Mouse (Mus musculus) adrenal gland, postnatal 25 days (tissue): Measurements from ENCODE around the gene Cnn2. TPM values are rescaled to one million over a fixed set of nuclear protein-coding genes. Genes with fewer than 3 reads are reported as not detected.
"Not testable (repeated sequence)": the region's sequence is repeated elsewhere in the genome, so short reads cannot be mapped to it uniquely, and the experiment has no call there.

Source experiments
- DNase-seq: peaks from one replicate; pipeline ENCODE4 v3.0.0; 2021; ENCODE audit warnings: mixed read lengths
- total RNA-seq: library from RNA; stranded (reverse); gene quantifications from 2 replicates; pipeline ENCODE4 v1.2.3, GENCODE M21; 2021

Gene Cnn2
- total RNA-seq, 1 experiment from 2014 or later: 28.3 TPM

DNA sequence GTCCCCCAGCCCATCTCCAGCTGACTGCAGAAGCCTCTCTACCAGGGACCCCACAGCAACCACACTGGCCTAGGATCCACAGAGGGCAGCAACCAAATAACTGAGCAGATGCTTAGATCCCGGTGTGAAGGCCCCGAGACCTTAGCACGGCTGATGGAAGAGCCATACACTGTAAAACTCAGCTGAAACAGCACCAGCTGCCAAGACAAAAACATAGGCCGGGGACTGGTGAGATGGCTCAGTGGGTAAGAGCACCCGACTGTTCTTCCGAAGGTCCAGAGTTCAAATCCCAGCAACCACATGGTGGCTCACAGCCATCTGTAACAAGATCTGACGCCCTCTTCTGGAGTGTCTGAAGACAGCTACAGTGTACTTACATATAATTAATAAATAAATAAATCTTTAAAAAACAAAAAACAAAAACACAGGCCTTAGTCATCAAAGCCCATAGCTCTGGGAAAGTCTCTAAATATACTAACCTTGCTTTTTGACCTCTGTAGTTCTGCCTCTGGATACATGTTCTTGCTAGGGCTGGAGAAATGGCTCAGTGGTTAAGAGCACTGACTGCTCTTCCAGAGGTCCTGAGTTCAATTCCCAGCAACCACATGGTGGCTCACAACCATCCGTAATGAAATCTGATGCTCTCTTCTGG lies 53.2 kb downstream of the Cnn2 start:
- not testable (repeated sequence) for DNase-seq

DNA sequence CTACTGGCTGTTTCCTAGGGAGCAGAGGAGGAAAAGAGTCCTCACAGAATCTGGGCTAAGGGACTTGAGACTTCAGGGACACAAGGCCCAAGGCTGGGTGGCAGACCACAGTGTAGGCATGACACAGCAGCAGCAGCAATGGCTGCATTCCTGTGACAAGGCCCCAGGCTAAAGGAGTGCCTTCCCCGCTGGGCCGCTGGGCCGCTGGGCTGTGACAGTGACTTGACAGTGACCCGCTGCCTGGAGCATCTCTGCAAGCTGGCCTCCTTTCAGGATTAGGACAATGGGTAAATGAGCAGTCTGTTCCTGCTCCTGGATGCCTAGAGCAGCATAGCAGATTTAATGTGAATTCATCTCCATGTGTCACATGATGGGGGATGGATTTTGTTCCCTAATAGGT lies 55.7 kb downstream of the Cnn2 start:
- DNase-seq: no peak

GRCm38 (mm10) chr10:80045364-80045763 lies 57.0 kb downstream of the Cnn2 start:
- not testable (repeated sequence) for DNase-seq

Other genes starting within 250 kb of the Cnn2 start
- 70.4 and 74.1 TPM in 2 replicates for gene Polrmt, start 242.0 kb upstream of the Cnn2 start, total RNA-seq
- not detected in 2 replicates for gene Fgf22, start 233.5 kb upstream of the Cnn2 start, total RNA-seq
- 59.5 and 63.8 TPM in 2 replicates for gene Rnf126, start 221.6 kb upstream of the Cnn2 start, total RNA-seq
- gene Fstl3, start 211.3 kb upstream of the Cnn2 start, total RNA-seq: 8.5 and 10.6 TPM in 2 replicates
- not detected in 2 replicates for gene Prss57, start 197.6 kb upstream of the Cnn2 start, total RNA-seq
- gene Palm, start 195.0 kb upstream of the Cnn2 start, total RNA-seq: 57.1 and 99.3 TPM in 2 replicates
- gene Misp, start 167.6 kb upstream of the Cnn2 start, total RNA-seq: 0.64 and 1.00 TPM in 2 replicates
- gene Ptbp1, start 134.2 kb upstream of the Cnn2 start, total RNA-seq: 224 and 249 TPM in 2 replicates
- gene Prtn3, start 114.1 kb upstream of the Cnn2 start, total RNA-seq: not detected in 2 replicates
- 0.49 and 1.2 TPM in 2 replicates for gene Plppr3, start 114.0 kb upstream of the Cnn2 start, total RNA-seq
- gene Elane, start 102.3 kb upstream of the Cnn2 start, total RNA-seq: not detected in 2 replicates
- gene Cfd, start 97.7 kb upstream of the Cnn2 start, total RNA-seq: 420 and 469 TPM in 2 replicates
- gene Med16, start 79.7 kb upstream of the Cnn2 start, total RNA-seq: 36.0 and 49.2 TPM in 2 replicates
- gene Gm26602, start 77.7 kb upstream of the Cnn2 start, total RNA-seq: not detected in 2 replicates
- 1.1 and 2.3 TPM in 2 replicates for gene Kiss1r, start 71.6 kb upstream of the Cnn2 start, total RNA-seq
- gene R3hdm4, start 67.4 kb upstream of the Cnn2 start, total RNA-seq: 85.5 and 98.9 TPM in 2 replicates
- gene Arid3a, start 61.5 kb upstream of the Cnn2 start, total RNA-seq: 5.2 and 5.8 TPM in 2 replicates
- gene Wdr18, start 28.4 kb upstream of the Cnn2 start, total RNA-seq: 32.4 and 35.5 TPM in 2 replicates
- 0.12 TPM in 1 of 2 replicates, not detected in the other for gene Grin3b, start 17.9 kb upstream of the Cnn2 start, total RNA-seq
- gene Tmem259, start 4.3 kb upstream of the Cnn2 start, total RNA-seq: 159 and 161 TPM in 2 replicates
- gene Abca7, start 7.9 kb downstream of the Cnn2 start, total RNA-seq: 24.2 and 29.1 TPM in 2 replicates
- gene Arhgap45, start 28.1 kb downstream of the Cnn2 start, total RNA-seq: 3.7 and 4.3 TPM in 2 replicates
- 84.3 and 101 TPM in 2 replicates for gene Polr2e, start 51.2 kb downstream of the Cnn2 start, total RNA-seq
- gene Gpx4, start 58.6 kb downstream of the Cnn2 start, total RNA-seq: 977 and 1,201 TPM in 2 replicates
- 66.1 and 73.2 TPM in 2 replicates for gene Sbno2, start 117.0 kb downstream of the Cnn2 start, total RNA-seq
- 154 TPM in 2 replicates for gene Stk11, start 127.2 kb downstream of the Cnn2 start, total RNA-seq
- gene Atp5d, start 150.0 kb downstream of the Cnn2 start, total RNA-seq: 460 and 592 TPM in 2 replicates
- 45.4 and 67.9 TPM in 2 replicates for gene Cbarp, start 152.3 kb downstream of the Cnn2 start, total RNA-seq
- gene Midn, start 159.7 kb downstream of the Cnn2 start, total RNA-seq: 74.1 and 97.4 TPM in 2 replicates
- 49.9 and 142 TPM in 2 replicates for gene Cirbp, start 177.4 kb downstream of the Cnn2 start, total RNA-seq
- gene 1600002K03Rik, start 184.4 kb downstream of the Cnn2 start, total RNA-seq: 15.6 and 16.7 TPM in 2 replicates
- 2.7 and 5.2 TPM in 2 replicates for gene Efna2, start 190.9 kb downstream of the Cnn2 start, total RNA-seq
- gene Mum1, start 237.8 kb downstream of the Cnn2 start, total RNA-seq: 23.4 and 37.9 TPM in 2 replicates